Mouse (Mus musculus): ENCODE measurements around the gene Grid1. TPM values are rescaled to one million over a fixed set of nuclear protein-coding genes. Genes with fewer than 3 reads are reported as not detected.

The Grid1 gene
- polyA plus RNA-seq, 1 experiment: not detected

- H3K4me3 ChIP-seq: no peak overlapping the region
- TF ChIP-seq MYOG (IDR thresholded peaks at IDR 0.05; ENCODE audit: control insufficient read depth in 1 of 3, insufficient read depth in 1 of 3, insufficient read length in 2 of 3, low read depth in 2 of 3) (no peak), USF1 (IDR thresholded peaks at IDR 0.05; ENCODE audit: low read depth) (no peak), E2F4 (IDR thresholded peaks at IDR 0.05; ENCODE audit: insufficient read depth) (no peak), POLR2A (IDR thresholded peaks at IDR 0.05; ENCODE audit: insufficient read length, low read depth) (no peak), TCF12 (IDR thresholded peaks at IDR 0.05; ENCODE audit: insufficient read depth, poor library complexity, severe bottlenecking) (no peak), REST (IDR thresholded peaks at IDR 0.05; ENCODE audit: insufficient read depth, insufficient read length) (no peak), SRF (IDR thresholded peaks at IDR 0.05; ENCODE audit: control insufficient read depth, insufficient read length, low read depth) (no peak), MAX (IDR thresholded peaks at IDR 0.05; ENCODE audit: low read depth) (no peak), CEBPB (IDR thresholded peaks at IDR 0.05; ENCODE audit: insufficient read depth, poor library complexity, severe bottlenecking) (no peak), POLR2AphosphoS2 (IDR thresholded peaks at IDR 0.05; ENCODE audit: insufficient read length, low read depth) (no peak), TCF3 (IDR thresholded peaks at IDR 0.05; ENCODE audit: insufficient read length, low read depth) (no peak), MYOD1 (IDR thresholded peaks at IDR 0.05; ENCODE audit: control insufficient read depth in 1 of 3, insufficient read length in 2 of 3, low read depth in 2 of 3) (no peak)
Observed at GRCm38 (mm10) chr14:35176021-35176420, 356.1 kb downstream of the Grid1 start.

GRCm38 (mm10) chr14:35179076-35179475 lies 359.2 kb downstream of the Grid1 start:
- Histone ChIP-seq H3K79me2 (ENCODE audit: control insufficient read depth, insufficient read depth) (no peaks in the 10 kb centered on the region), H3K4me3 (no peak overlapping the region), H3K4me2 (ENCODE audit: low read depth) (no peak overlapping the region), H3K36me3 (ENCODE audit: control insufficient read depth, insufficient read depth) (no peaks in the 10 kb centered on the region), H3ac (ENCODE audit: control insufficient read depth, insufficient read length) (no peak overlapping the region), H3K27me3 (ENCODE audit: control insufficient read depth, insufficient read depth, insufficient read length) (no peaks in the 10 kb centered on the region)
- no peak for TF ChIP-seq CEBPB (IDR thresholded peaks at IDR 0.05; ENCODE audit: insufficient read depth, poor library complexity, severe bottlenecking)
- no peak for TF ChIP-seq E2F4 (IDR thresholded peaks at IDR 0.05; ENCODE audit: insufficient read depth)
- no peak for TF ChIP-seq POLR2AphosphoS2 (IDR thresholded peaks at IDR 0.05; ENCODE audit: insufficient read length, low read depth)
- TF ChIP-seq SRF (IDR thresholded peaks at IDR 0.05; ENCODE audit: control insufficient read depth, insufficient read length, low read depth): no peak
- no peak for TF ChIP-seq MAX (IDR thresholded peaks at IDR 0.05; ENCODE audit: low read depth)
- TF ChIP-seq USF1 (IDR thresholded peaks at IDR 0.05; ENCODE audit: low read depth): no peak
- no peak for TF ChIP-seq POLR2A (IDR thresholded peaks at IDR 0.05; ENCODE audit: insufficient read length, low read depth)
- no peak for TF ChIP-seq REST (IDR thresholded peaks at IDR 0.05; ENCODE audit: insufficient read depth, insufficient read length)
- TF ChIP-seq MYOD1 (IDR thresholded peaks at IDR 0.05; ENCODE audit: control insufficient read depth in 1 of 3, insufficient read length in 2 of 3, low read depth in 2 of 3): no peak
- TF ChIP-seq MYOG (IDR thresholded peaks at IDR 0.05; ENCODE audit: control insufficient read depth in 1 of 3, insufficient read depth in 1 of 3, insufficient read length in 2 of 3, low read depth in 2 of 3): no peak
- no peak for TF ChIP-seq TCF12 (IDR thresholded peaks at IDR 0.05; ENCODE audit: insufficient read depth, poor library complexity, severe bottlenecking)
- no peak for TF ChIP-seq TCF3 (IDR thresholded peaks at IDR 0.05; ENCODE audit: insufficient read length, low read depth)

More at GRCm38 (mm10) chr14:35176021-35176420, 356.1 kb downstream of the Grid1 start:
- no peaks in the 10 kb centered on the region for H3K27me3 ChIP-seq (ENCODE audit: control insufficient read depth, insufficient read depth, insufficient read length)
- no peak overlapping the region for H3ac ChIP-seq (ENCODE audit: control insufficient read depth, insufficient read length)
- no peaks in the 10 kb centered on the region for H3K36me3 ChIP-seq (ENCODE audit: control insufficient read depth, insufficient read depth)
- H3K4me2 ChIP-seq (ENCODE audit: low read depth): no peak overlapping the region
- H3K79me2 ChIP-seq (ENCODE audit: control insufficient read depth, insufficient read depth): no peaks in the 10 kb centered on the region

- TF ChIP-seq POLR2AphosphoS2 (IDR thresholded peaks at IDR 0.05; ENCODE audit: insufficient read length, low read depth) (no peak), TCF12 (IDR thresholded peaks at IDR 0.05; ENCODE audit: insufficient read depth, poor library complexity, severe bottlenecking) (no peak), MYOG (IDR thresholded peaks at IDR 0.05; ENCODE audit: control insufficient read depth in 1 of 3, insufficient read depth in 1 of 3, insufficient read length in 2 of 3, low read depth in 2 of 3) (no peak), USF1 (IDR thresholded peaks at IDR 0.05; ENCODE audit: low read depth) (no peak), MAX (IDR thresholded peaks at IDR 0.05; ENCODE audit: low read depth) (no peak), SRF (IDR thresholded peaks at IDR 0.05; ENCODE audit: control insufficient read depth, insufficient read length, low read depth) (no peak), TCF3 (IDR thresholded peaks at IDR 0.05; ENCODE audit: insufficient read length, low read depth) (no peak), REST (IDR thresholded peaks at IDR 0.05; ENCODE audit: insufficient read depth, insufficient read length) (no peak), E2F4 (IDR thresholded peaks at IDR 0.05; ENCODE audit: insufficient read depth) (no peak)
- Histone ChIP-seq H3K36me3 (ENCODE audit: control insufficient read depth, insufficient read depth) (no peaks in the 10 kb centered on the region), H3K4me3 (no peak overlapping the region), H3ac (ENCODE audit: control insufficient read depth, insufficient read length) (no peak overlapping the region), H3K4me2 (ENCODE audit: low read depth) (no peak overlapping the region), H3K79me2 (ENCODE audit: control insufficient read depth, insufficient read depth) (no peaks in the 10 kb centered on the region), H3K27me3 (ENCODE audit: control insufficient read depth, insufficient read depth, insufficient read length) (no peaks in the 10 kb centered on the region)
Observed at GRCm38 (mm10) chr14:35185399-35185798, 365.5 kb downstream of the Grid1 start.

- Histone ChIP-seq H3K4me2 (ENCODE audit: low read depth) (no peak overlapping the region), H3K27me3 (ENCODE audit: control insufficient read depth, insufficient read depth, insufficient read length) (no peaks in the 10 kb centered on the region), H3K79me2 (ENCODE audit: control insufficient read depth, insufficient read depth) (no peaks in the 10 kb centered on the region), H3K36me3 (ENCODE audit: control insufficient read depth, insufficient read depth) (no peaks in the 10 kb centered on the region), H3K4me3 (no peak overlapping the region), H3ac (ENCODE audit: control insufficient read depth, insufficient read length) (no peak overlapping the region)
- TF ChIP-seq TCF12 (IDR thresholded peaks at IDR 0.05; ENCODE audit: insufficient read depth, poor library complexity, severe bottlenecking) (no peak), POLR2A (IDR thresholded peaks at IDR 0.05; ENCODE audit: insufficient read length, low read depth) (no peak), REST (IDR thresholded peaks at IDR 0.05; ENCODE audit: insufficient read depth, insufficient read length) (no peak), TCF3 (IDR thresholded peaks at IDR 0.05; ENCODE audit: insufficient read length, low read depth) (no peak), MYOG (IDR thresholded peaks at IDR 0.05; ENCODE audit: control insufficient read depth in 1 of 3, insufficient read depth in 1 of 3, insufficient read length in 2 of 3, low read depth in 2 of 3) (no peak), MYOD1 (IDR thresholded peaks at IDR 0.05; ENCODE audit: control insufficient read depth in 1 of 3, insufficient read length in 2 of 3, low read depth in 2 of 3) (no peak), CEBPB (IDR thresholded peaks at IDR 0.05; ENCODE audit: insufficient read depth, poor library complexity, severe bottlenecking) (no peak), E2F4 (IDR thresholded peaks at IDR 0.05; ENCODE audit: insufficient read depth) (no peak), MAX (IDR thresholded peaks at IDR 0.05; ENCODE audit: low read depth) (no peak), USF1 (IDR thresholded peaks at IDR 0.05; ENCODE audit: low read depth) (no peak), POLR2AphosphoS2 (IDR thresholded peaks at IDR 0.05; ENCODE audit: insufficient read length, low read depth) (no peak)
Observed at GRCm38 (mm10) chr14:35192256-35192655, 372.3 kb downstream of the Grid1 start.

Data from myocyte (in vitro differentiated cells).